Mouse (Mus musculus): Measurements from ENCODE around the gene Eml3.

Gene Eml3

GRCm38 (mm10) chr19:8987816-8988215 is 58.5 kb downstream of the Eml3 start:
- DNase-seq (ENCODE audit: low spot score in 2 of 2) = no peak

GRCm38 (mm10) chr19:8988346-8989065 is 59.2 kb downstream of the Eml3 start:
- no peak for DNase-seq (ENCODE audit: low spot score in 2 of 2)

- no peak for DNase-seq (ENCODE audit: low spot score in 2 of 2)
Observed at GRCm38 (mm10) chr19:8989066-8989566, 59.8 kb downstream of the Eml3 start, which contains the start of gene Ahnak. Gene Ahnak (plus strand): TSS chr19:8989284.

GRCm38 (mm10) chr19:8989567-8990431 is 60.4 kb downstream of the Eml3 start:
- DNase-seq (ENCODE audit: low spot score in 2 of 2) = no peak

- DNase-seq (ENCODE audit: low spot score in 2 of 2) = no peak
Observed at GRCm38 (mm10) chr19:8990432-8991102, 61.2 kb downstream of the Eml3 start.

Data from frontal cortex, postnatal 14 days (tissue).